Mouse (Mus musculus): Measurements from ENCODE around the gene Gnptab.

- TF ChIP-seq CTCF (IDR thresholded peaks at IDR 0.05 in 2 of 3, conservative IDR thresholded peaks at IDR 0.05 in 1 of 3; ENCODE audit: control insufficient read depth in 1 of 3, insufficient read depth in 1 of 3, low read depth in 2 of 3, low read length in 3 of 3, poor library complexity in 1 of 3, severe bottlenecking in 1 of 3) (no peak), MAFK (IDR thresholded peaks at IDR 0.05; ENCODE audit: borderline replicate concordance, low read depth, low read length) (no peak), ZKSCAN1 (IDR thresholded peaks at IDR 0.05; ENCODE audit: low read depth, low read length) (no peak), MAX (IDR thresholded peaks at IDR 0.05; ENCODE audit: low read length) (no peak), POLR2A (IDR thresholded peaks at IDR 0.05; ENCODE audit: control insufficient read depth in 1 of 2, insufficient read depth in 1 of 2, low read depth in 1 of 2, low read length in 2 of 2, poor library complexity in 1 of 2) (no peak), CHD2 (IDR thresholded peaks at IDR 0.05; ENCODE audit: low read length) (no peak), NELFE (IDR thresholded peaks at IDR 0.05; ENCODE audit: low read depth, low read length) (no peak), TBP (IDR thresholded peaks at IDR 0.05; ENCODE audit: low read depth, low read length) (no peak), EP300 (IDR thresholded peaks at IDR 0.05; ENCODE audit: low read depth in 1 of 2, low read length in 2 of 2) (no peak), MAZ (IDR thresholded peaks at IDR 0.05; ENCODE audit: low read depth, low read length) (no peak), SMC3 (IDR thresholded peaks at IDR 0.05; ENCODE audit: low read depth, low read length) (no peak), GATA1 (IDR thresholded peaks at IDR 0.05; ENCODE audit: low read depth, low read length) (no peak), MYC (IDR thresholded peaks at IDR 0.05; ENCODE audit: low read depth, low read length) (no peak)
Observed at GRCm38 (mm10) chr10:88407875-88408631, 29.1 kb downstream of the Gnptab start.
